Mouse (Mus musculus): ENCODE data around the gene Dmrt3.

Dmrt3 gene

GRCm38 (mm10) chr19:25622291-25623251 is 12.5 kb downstream of the Dmrt3 start:
- DNase-seq, result peak; percentile 84 to 87

GRCm38 (mm10) chr19:25628490-25628889 is 18.4 kb downstream of the Dmrt3 start:
- peak; percentile 87 to 88 for DNase-seq

GRCm38 (mm10) chr19:25635119-25635518 is 25.0 kb downstream of the Dmrt3 start:
- DNase-seq, result no peak

- DNase-seq, result peak; percentile 80 to 81
Measured at GRCm38 (mm10) chr19:25635622-25636244, 25.6 kb downstream of the Dmrt3 start.

GRCm38 (mm10) chr19:25638766-25639361 is 28.8 kb downstream of the Dmrt3 start:
- DNase-seq, result no peak

GRCm38 (mm10) chr19:25641786-25642185 is 31.7 kb downstream of the Dmrt3 start:
- no peak for DNase-seq

- no peak for DNase-seq
Measured at GRCm38 (mm10) chr19:25647136-25647535, 37.0 kb downstream of the Dmrt3 start.

- DNase-seq, result no peak
Measured at GRCm38 (mm10) chr19:25648701-25649100, 38.6 kb downstream of the Dmrt3 start.

- no peak for DNase-seq
Measured at GRCm38 (mm10) chr19:25650474-25650873, 40.4 kb downstream of the Dmrt3 start.

GRCm38 (mm10) chr19:25652560-25652959 is 42.5 kb downstream of the Dmrt3 start:
- DNase-seq, result no peak

- no peak for DNase-seq
Measured at GRCm38 (mm10) chr19:25654034-25654749, 44.1 kb downstream of the Dmrt3 start.

GRCm38 (mm10) chr19:25665486-25666339 is 55.6 kb downstream of the Dmrt3 start:
- peak; percentile 26 to 35 for DNase-seq

GRCm38 (mm10) chr19:25667836-25668235 is 57.7 kb downstream of the Dmrt3 start:
- no peak for DNase-seq

- DNase-seq, result no peak
Measured at GRCm38 (mm10) chr19:25669593-25670248, 59.6 kb downstream of the Dmrt3 start.

GRCm38 (mm10) chr19:25670571-25671285 is 60.6 kb downstream of the Dmrt3 start:
- peak in 1 of 2 experiments; percentile 24 for DNase-seq

GRCm38 (mm10) chr19:25671681-25672080 is 61.6 kb downstream of the Dmrt3 start:
- DNase-seq, result peak; percentile 20 to 44

- peak; percentile 82 to 85 for DNase-seq
Measured at GRCm38 (mm10) chr19:25672101-25672950, 62.2 kb downstream of the Dmrt3 start, which contains the start of gene Dmrt2. Gene Dmrt2, plus strand, starts transcription at chr19:25672411.
